Mouse (Mus musculus) stomach, postnatal 0 days (tissue): ENCODE data around the gene Cyp4f14.

Experiments used
- CTCF ChIP-seq: IDR thresholded peaks from 2 replicates; pipeline ENCODE4 v1.5.1; 2016; ENCODE audit warnings: antibody characterized with exemption, low read depth, mild to moderate bottlenecking, moderate library complexity
- EP300 ChIP-seq: optimal IDR thresholded peaks from 2 replicates; pipeline ENCODE3; 2016; ENCODE audit warnings: antibody characterized with exemption

GRCm38 (mm10) chr17:32893901-32894300 is 23.2 kb downstream of the Cyp4f14 start:
- no peak for TF ChIP-seq CTCF
- no peak for TF ChIP-seq EP300
